Mouse (Mus musculus): ENCODE measurements at regions not wholly inside any gene's neighbourhood (a gene's known extent, or its start where the extent isn't known, plus 50 kb on each side); places are given as distances from the start of the nearest gene placed in this dataset.

- no peak overlapping the region for H3K9ac ChIP-seq (replicated peaks)
- H3K27me3 ChIP-seq (replicated peaks) = no peaks in the 10 kb centered on the region
- H3K4me3 ChIP-seq (replicated peaks) = no peak overlapping the region
- peak overlapping the region; percentile 27 for H3K4me2 ChIP-seq
- H3K27ac ChIP-seq (replicated peaks) = no peak overlapping the region
- peak; percentile 19; the same call in 1 of the 2 replicates for ATAC-seq (ENCODE audit: low FRiP score)
- peaks cover 13% of the 10 kb centered on the region for H3K4me1 ChIP-seq
- WGBS = 21% methylated on average over 13 of the region's 13 CpGs
- H3K9me3 ChIP-seq (replicated peaks) = no peaks in the 10 kb centered on the region
- no peaks in the 10 kb centered on the region for H3K36me3 ChIP-seq
Observed at GRCm38 (mm10) chr14:98833230-98833999, 160.7 kb downstream of the Rpl36a-ps1 start.

- H3K36me3 ChIP-seq = no peaks in the 10 kb centered on the region
- ATAC-seq (ENCODE audit: low FRiP score) = no peak
- H3K9ac ChIP-seq (replicated peaks) = no peak overlapping the region
- 23% methylated on average over 7 of the region's 7 CpGs for WGBS
- no peak overlapping the region; the same call in 1 of the 2 replicates for H3K4me2 ChIP-seq
- no peak overlapping the region for H3K4me3 ChIP-seq (replicated peaks)
- H3K4me1 ChIP-seq = peaks cover 13% of the 10 kb centered on the region
- no peak overlapping the region for H3K27ac ChIP-seq (replicated peaks)
- H3K9me3 ChIP-seq (replicated peaks) = no peaks in the 10 kb centered on the region
- H3K27me3 ChIP-seq (replicated peaks) = no peaks in the 10 kb centered on the region
Observed at GRCm38 (mm10) chr14:98832401-98832800, 161.7 kb downstream of the Rpl36a-ps1 start.

DNA sequence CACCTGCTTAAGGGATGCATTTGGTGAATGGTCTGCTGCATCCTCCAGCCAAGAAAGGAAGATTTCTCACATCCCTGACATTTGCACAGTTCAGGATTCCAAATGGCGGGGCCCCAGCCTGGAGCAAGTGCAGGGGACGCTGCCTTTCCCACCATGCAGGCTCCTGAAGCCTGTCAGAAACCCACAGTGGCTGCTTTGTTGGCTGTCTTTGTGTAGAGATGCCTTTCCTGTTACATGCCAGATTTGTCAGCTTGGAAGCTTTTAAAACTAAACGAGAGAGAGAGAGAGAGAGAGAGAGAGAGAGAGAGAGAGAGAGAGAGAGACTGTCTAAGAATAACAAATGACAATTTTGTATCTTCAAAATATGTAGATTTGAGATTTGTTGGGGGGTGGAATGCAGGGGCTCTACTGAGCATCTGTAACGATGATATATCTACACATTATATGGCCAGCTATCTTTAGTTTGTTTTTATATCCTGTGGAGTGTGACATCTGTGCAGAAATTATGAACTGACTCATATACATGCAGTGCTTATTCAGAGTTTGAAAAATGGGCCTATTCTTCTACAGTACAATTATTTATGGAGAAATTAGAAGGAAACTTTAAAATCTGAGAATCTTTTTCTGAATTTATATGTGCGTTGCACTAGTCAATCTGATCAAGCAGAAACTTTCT is 164.0 kb downstream of the Rpl36a-ps1 start:
- Histone ChIP-seq H3K9ac (replicated peaks) (no peak overlapping the region), H3K27me3 (replicated peaks) (no peaks in the 10 kb centered on the region), H3K4me1 (peaks cover 13% of the 10 kb centered on the region), H3K27ac (replicated peaks) (no peak overlapping the region), H3K9me3 (replicated peaks) (no peaks in the 10 kb centered on the region), H3K36me3 (no peaks in the 10 kb centered on the region), H3K4me2 (no peak overlapping the region), H3K4me3 (replicated peaks) (no peak overlapping the region)
- no peak for ATAC-seq (ENCODE audit: low FRiP score)
- WGBS = 43% methylated on average over 5 of the region's 5 CpGs

- Histone ChIP-seq H3K9me3 (replicated peaks) (no peaks in the 10 kb centered on the region), H3K27me3 (replicated peaks) (no peaks in the 10 kb centered on the region), H3K4me1 (0 out of 2 replicates have a peak, but pooled peaks cover 5% of the 10 kb centered on the region), H3K27ac (replicated peaks) (no peak overlapping the region), H3K4me3 (replicated peaks) (no peak overlapping the region), H3K9ac (replicated peaks) (no peak overlapping the region), H3K36me3 (no peaks in the 10 kb centered on the region), H3K4me2 (no peak overlapping the region)
- 74% methylated on average over 2 of the region's 2 CpGs for WGBS
- no peak for ATAC-seq (ENCODE audit: low FRiP score)
Observed at GRCm38 (mm10) chr14:98827490-98827889, 166.6 kb downstream of the Rpl36a-ps1 start.

- WGBS = 35% methylated on average over 5 of the region's 5 CpGs
- ATAC-seq (ENCODE audit: low FRiP score) = no peak
- H3K27ac ChIP-seq (replicated peaks) = no peak overlapping the region
Observed at GRCm38 (mm10) chr14:98813657-98814056, 180.5 kb downstream of the Rpl36a-ps1 start.

GRCm38 (mm10) chr14:98810259-98811042 is 183.7 kb downstream of the Rpl36a-ps1 start:
- Histone ChIP-seq H3K27me3 (replicated peaks) (no peaks in the 10 kb centered on the region), H3K9me3 (replicated peaks) (no peaks in the 10 kb centered on the region), H3K4me2 (no peak overlapping the region), H3K36me3 (no peaks in the 10 kb centered on the region), H3K9ac (replicated peaks) (no peak overlapping the region), H3K27ac (replicated peaks) (no peak overlapping the region), H3K4me1 (0 out of 2 replicates have a peak, but pooled peaks cover 2% of the 10 kb centered on the region), H3K4me3 (replicated peaks) (no peak overlapping the region)
- WGBS = 66% methylated on average over 3 of the region's 3 CpGs
- ATAC-seq (ENCODE audit: low FRiP score) = peak; percentile 75

More at GRCm38 (mm10) chr14:98813657-98814056, 180.5 kb downstream of the Rpl36a-ps1 start:
- H3K4me2 ChIP-seq = no peak overlapping the region
- no peaks in the 10 kb centered on the region for H3K9me3 ChIP-seq (replicated peaks)
- H3K4me3 ChIP-seq (replicated peaks) = no peak overlapping the region
- H3K9ac ChIP-seq (replicated peaks) = no peak overlapping the region
- H3K4me1 ChIP-seq = 0 out of 2 replicates have a peak, but pooled peaks cover 2% of the 10 kb centered on the region
- H3K36me3 ChIP-seq = no peaks in the 10 kb centered on the region
- no peaks in the 10 kb centered on the region for H3K27me3 ChIP-seq (replicated peaks)

DNA sequence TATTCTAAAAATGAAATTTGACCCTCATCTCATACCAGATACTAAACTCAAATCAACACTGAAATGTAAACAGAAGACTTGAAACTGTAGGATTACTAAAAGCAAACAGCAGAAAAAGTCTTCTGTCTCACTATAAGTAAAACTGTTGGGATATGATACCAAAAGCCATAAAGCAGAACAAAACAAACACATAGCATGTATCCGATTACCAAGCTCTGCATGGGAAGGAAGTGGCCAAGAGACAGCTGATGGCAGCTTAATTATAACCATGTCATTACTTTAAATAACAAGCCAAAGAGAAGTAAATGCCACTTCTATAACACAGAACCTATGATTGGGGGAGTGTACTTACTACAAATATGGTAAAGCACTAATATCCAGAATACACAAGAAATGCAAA is 186.0 kb downstream of the Rpl36a-ps1 start:
- 79% methylated on average over 1 of the region's 1 CpGs for WGBS
- Histone ChIP-seq H3K4me3 (replicated peaks) (no peak overlapping the region), H3K9me3 (replicated peaks) (no peaks in the 10 kb centered on the region), H3K9ac (replicated peaks) (no peak overlapping the region), H3K4me1 (0 out of 2 replicates have a peak, but pooled peaks cover 2% of the 10 kb centered on the region), H3K27ac (replicated peaks) (no peak overlapping the region), H3K4me2 (no peak overlapping the region), H3K27me3 (replicated peaks) (no peaks in the 10 kb centered on the region), H3K36me3 (no peaks in the 10 kb centered on the region)
- no peak for ATAC-seq (ENCODE audit: low FRiP score)

DNA sequence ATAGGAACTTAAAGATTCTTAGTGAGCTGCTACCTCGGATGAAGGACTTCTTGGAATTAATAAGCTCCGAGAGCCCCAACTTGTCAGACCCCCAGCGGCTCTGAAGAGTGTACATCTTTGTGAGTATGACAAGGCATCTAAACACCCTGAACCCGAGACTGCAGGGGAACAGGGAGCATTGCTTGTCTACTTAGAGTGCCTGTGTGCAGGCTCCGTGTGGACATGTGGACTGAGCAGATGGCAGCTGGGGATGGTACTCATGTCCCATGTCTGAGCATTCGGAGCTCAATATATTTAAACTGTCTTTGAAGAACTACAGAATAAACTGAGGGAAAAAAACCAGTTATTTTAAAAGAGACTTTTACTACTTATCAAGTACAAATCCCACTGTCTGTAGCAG is 189.1 kb downstream of the Rpl36a-ps1 start:
- H3K9me3 ChIP-seq (replicated peaks) = no peaks in the 10 kb centered on the region
- H3K4me3 ChIP-seq (replicated peaks) = no peak overlapping the region
- H3K36me3 ChIP-seq = no peaks in the 10 kb centered on the region
- no peak overlapping the region for H3K4me2 ChIP-seq
- H3K9ac ChIP-seq (replicated peaks) = no peak overlapping the region
- no peak overlapping the region for H3K27ac ChIP-seq (replicated peaks)
- H3K27me3 ChIP-seq (replicated peaks) = no peaks in the 10 kb centered on the region
- ATAC-seq (ENCODE audit: low FRiP score) = no peak
- WGBS = 83% methylated on average over 6 of the region's 6 CpGs
- no peaks in the 10 kb centered on the region for H3K4me1 ChIP-seq

- H3K4me2 ChIP-seq = no peak overlapping the region
- WGBS = 94% methylated on average over 2 of the region's 2 CpGs
- ATAC-seq (ENCODE audit: low FRiP score) = no peak
Observed at GRCm38 (mm10) chr14:98801293-98801692, 192.8 kb downstream of the Rpl36a-ps1 start.

GRCm38 (mm10) chr14:98791970-98792369 is 202.1 kb downstream of the Rpl36a-ps1 start:
- WGBS = 29% methylated on average over 4 of the region's 4 CpGs
- Histone ChIP-seq H3K4me2 (no peak overlapping the region), H3K27me3 (replicated peaks) (no peaks in the 10 kb centered on the region), H3K27ac (replicated peaks) (no peak overlapping the region), H3K36me3 (no peaks in the 10 kb centered on the region), H3K9me3 (replicated peaks) (no peaks in the 10 kb centered on the region), H3K4me3 (replicated peaks) (no peak overlapping the region), H3K4me1 (no peaks in the 10 kb centered on the region), H3K9ac (replicated peaks) (no peak overlapping the region)
- ATAC-seq (ENCODE audit: low FRiP score) = no peak

More at GRCm38 (mm10) chr14:98801293-98801692, 192.8 kb downstream of the Rpl36a-ps1 start:
- H3K27ac ChIP-seq (replicated peaks) = no peak overlapping the region
- no peaks in the 10 kb centered on the region for H3K9me3 ChIP-seq (replicated peaks)
- H3K9ac ChIP-seq (replicated peaks) = no peak overlapping the region
- H3K36me3 ChIP-seq = no peaks in the 10 kb centered on the region
- no peaks in the 10 kb centered on the region for H3K27me3 ChIP-seq (replicated peaks)
- H3K4me1 ChIP-seq = no peaks in the 10 kb centered on the region
- no peak overlapping the region for H3K4me3 ChIP-seq (replicated peaks)

- no peak overlapping the region for H3K27ac ChIP-seq (replicated peaks)
- H3K4me1 ChIP-seq = no peaks in the 10 kb centered on the region
- no peak overlapping the region for H3K4me3 ChIP-seq (replicated peaks)
- H3K4me2 ChIP-seq = no peak overlapping the region
- 50% methylated on average over 6 of the region's 6 CpGs for WGBS
- H3K9ac ChIP-seq (replicated peaks) = no peak overlapping the region
- ATAC-seq (ENCODE audit: low FRiP score) = no peak
- H3K36me3 ChIP-seq = no peaks in the 10 kb centered on the region
- H3K9me3 ChIP-seq (replicated peaks) = no peaks in the 10 kb centered on the region
- H3K27me3 ChIP-seq (replicated peaks) = no peaks in the 10 kb centered on the region
Observed at GRCm38 (mm10) chr14:98791232-98791906, 202.7 kb downstream of the Rpl36a-ps1 start.
